Mouse (Mus musculus) layer of hippocampus, adult 9-11 months (tissue): ENCODE results near the gene Mgll.

Experiments
- DNase-seq: peaks from one replicate; pipeline ENCODE4 v3.0.0; 2022

The Mgll gene

GRCm38 (mm10) chr6:88804966-88805577, 80.9 kb downstream of the Mgll start:
- no peak for DNase-seq

- no peak for DNase-seq
These were observed 85.2 kb downstream of the Mgll start for GRCm38 (mm10) chr6:88809091-88810037.

- DNase-seq, result no peak
These were observed 86.1 kb downstream of the Mgll start for GRCm38 (mm10) chr6:88810291-88810690.

GRCm38 (mm10) chr6:88811396-88811795, 87.2 kb downstream of the Mgll start:
- DNase-seq, result peak; percentile 67

- DNase-seq, result no peak
These were observed 87.7 kb downstream of the Mgll start for GRCm38 (mm10) chr6:88811880-88812400.

- no peak for DNase-seq
These were observed 88.7 kb downstream of the Mgll start for GRCm38 (mm10) chr6:88812886-88813285.

GRCm38 (mm10) chr6:88813832-88814231, 89.6 kb downstream of the Mgll start:
- no peak for DNase-seq

- DNase-seq, result no peak
These were observed 90.8 kb downstream of the Mgll start for GRCm38 (mm10) chr6:88815036-88815435.

GRCm38 (mm10) chr6:88815489-88815888, 91.3 kb downstream of the Mgll start:
- DNase-seq, result no peak

GRCm38 (mm10) chr6:88816913-88817312, 92.7 kb downstream of the Mgll start:
- DNase-seq, result no peak

GRCm38 (mm10) chr6:88820853-88821252, 96.6 kb downstream of the Mgll start:
- DNase-seq, result no peak

- no peak for DNase-seq
These were observed 97.1 kb downstream of the Mgll start for GRCm38 (mm10) chr6:88821294-88821693.

- peak; percentile 69 for DNase-seq
These were observed 97.7 kb downstream of the Mgll start for GRCm38 (mm10) chr6:88821901-88822300.

- DNase-seq, result no peak
These were observed 100.0 kb downstream of the Mgll start for GRCm38 (mm10) chr6:88824183-88824582.

GRCm38 (mm10) chr6:88826088-88826487, 101.9 kb downstream of the Mgll start:
- peak; percentile 75 for DNase-seq

GRCm38 (mm10) chr6:88826545-88826944, 102.3 kb downstream of the Mgll start:
- peak; percentile 77 for DNase-seq

- DNase-seq, result no peak
These were observed 102.8 kb downstream of the Mgll start for GRCm38 (mm10) chr6:88826965-88827364.

- DNase-seq, result peak; percentile 62
These were observed 103.4 kb downstream of the Mgll start for GRCm38 (mm10) chr6:88827395-88828205.

- no peak for DNase-seq
These were observed 104.2 kb downstream of the Mgll start for GRCm38 (mm10) chr6:88828206-88829009.

- DNase-seq, result no peak
These were observed 105.4 kb downstream of the Mgll start for GRCm38 (mm10) chr6:88829579-88829978.

GRCm38 (mm10) chr6:88830112-88830702, 106.0 kb downstream of the Mgll start:
- no peak for DNase-seq

- DNase-seq, result no peak
These were observed 107.2 kb downstream of the Mgll start for GRCm38 (mm10) chr6:88831456-88831855.
